Mouse (Mus musculus): ENCODE data around the gene Slc6a1. TPM values are rescaled to one million over a fixed set of nuclear protein-coding genes. Genes with fewer than 3 reads are reported as not detected.

Slc6a1 gene
- polyA plus RNA-seq, 1 experiment from 2014 or later, result 22.0 TPM

DNA sequence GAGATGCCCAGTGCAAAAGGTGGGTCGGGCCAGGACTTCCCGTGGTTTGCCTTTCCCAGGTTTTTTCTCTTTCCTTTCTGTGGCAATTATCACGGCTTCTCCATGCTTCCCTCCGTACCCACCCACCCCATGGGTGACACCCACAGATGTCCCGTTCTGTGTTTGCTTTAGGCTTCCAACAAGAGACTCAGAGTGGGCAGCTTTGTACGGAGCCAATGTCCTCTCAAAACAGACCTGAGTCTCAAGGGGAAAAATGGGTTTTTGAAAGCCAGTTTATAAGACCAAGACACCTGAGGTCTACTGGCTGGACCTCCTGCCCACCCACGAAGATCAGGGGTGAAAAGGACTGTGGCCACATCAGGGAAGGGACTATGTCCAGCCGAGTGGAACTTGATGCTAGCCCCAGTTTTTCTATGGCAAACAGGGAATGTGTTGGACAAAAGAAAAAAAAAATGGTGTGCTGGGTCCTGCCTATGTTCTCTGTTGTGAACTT is 889 bp downstream of the Slc6a1 start:
- Histone ChIP-seq H3K36me3 (ENCODE audit: control insufficient read depth, insufficient read depth, low read length) (no peaks in the 10 kb centered on the region), H3K9me3 (ENCODE audit: control insufficient read depth, low read length) (no peaks in the 10 kb centered on the region), H3K9ac (ENCODE audit: low read length) (peak overlapping the region; percentile 65), H3K27me3 (ENCODE audit: control insufficient read depth, insufficient read depth, low read length) (peaks cover 16% of the 10 kb centered on the region), H3K4me3 (ENCODE audit: low read depth, low read length) (peak overlapping the region; percentile 44), H3K27ac (ENCODE audit: low read depth, low read length) (no peak overlapping the region), H3K4me2 (ENCODE audit: low read depth, low read length, severe bottlenecking) (peak overlapping the region; percentile 64), H3K4me1 (replicated peaks; ENCODE audit: control insufficient read depth, insufficient read depth, low read length) (peaks cover 7% of the 10 kb centered on the region; the same call in 1 of the 2 replicates)
- DNase-seq (ENCODE audit: low spot score), result no peak
- 10% methylated on average over 8 of the region's 8 CpGs for WGBS
- no peak for ATAC-seq (replicated peaks; ENCODE audit: low FRiP score)

DNA sequence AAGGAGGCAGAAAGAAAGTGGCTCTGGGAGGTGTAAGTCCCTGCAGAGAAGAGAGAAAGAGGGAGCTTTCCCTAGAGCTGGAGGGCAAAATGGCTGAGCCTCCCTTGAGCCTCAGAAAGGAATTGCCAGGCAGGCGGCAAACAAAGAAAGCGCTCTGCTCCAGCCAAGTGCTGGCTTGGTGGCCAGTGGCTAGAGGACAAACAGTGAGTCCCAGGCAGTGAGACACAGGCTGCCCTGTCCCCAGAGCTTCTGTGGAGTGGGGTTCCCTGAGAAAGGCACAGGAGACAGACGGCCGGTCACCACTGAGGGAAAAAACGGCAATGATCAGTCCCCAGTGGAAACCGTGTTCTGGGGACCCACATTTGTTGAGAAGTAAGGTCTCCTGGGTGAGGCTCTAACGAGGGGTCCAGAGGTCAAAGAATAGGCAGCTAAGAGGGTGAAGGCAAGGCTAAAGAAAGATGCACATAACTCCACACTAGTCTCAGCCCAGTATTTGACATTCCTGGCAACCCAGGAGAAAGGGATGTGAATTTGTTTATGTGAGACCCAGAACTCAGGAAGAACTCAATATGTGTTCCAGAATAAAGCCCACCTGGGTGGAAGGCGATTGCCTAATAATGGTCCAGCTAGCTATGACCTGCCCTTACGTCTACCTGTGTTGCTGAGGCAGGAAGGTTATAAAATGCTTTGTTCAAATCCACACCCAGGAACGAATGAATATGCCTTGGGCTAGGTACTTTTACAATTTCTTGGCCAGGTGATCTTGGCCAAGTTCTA is 1.7 kb downstream of the Slc6a1 start:
- Histone ChIP-seq H3K4me3 (ENCODE audit: low read depth, low read length) (peak overlapping the region; percentile 44), H3K27ac (ENCODE audit: low read depth, low read length) (no peak overlapping the region), H3K9ac (ENCODE audit: low read length) (peak overlapping the region; percentile 65), H3K9me3 (ENCODE audit: control insufficient read depth, low read length) (no peaks in the 10 kb centered on the region), H3K27me3 (ENCODE audit: control insufficient read depth, insufficient read depth, low read length) (peaks cover 16% of the 10 kb centered on the region), H3K36me3 (ENCODE audit: control insufficient read depth, insufficient read depth, low read length) (no peaks in the 10 kb centered on the region), H3K4me2 (ENCODE audit: low read depth, low read length, severe bottlenecking) (peak overlapping the region; percentile 64; the same call in 1 of the 2 replicates), H3K4me1 (replicated peaks; ENCODE audit: control insufficient read depth, insufficient read depth, low read length) (peaks cover 7% of the 10 kb centered on the region; the same call in 1 of the 2 replicates)
- DNase-seq (ENCODE audit: low spot score) (no peak), ATAC-seq (replicated peaks; ENCODE audit: low FRiP score) (no peak)
- WGBS, result 38% methylated on average over 10 of the region's 10 CpGs

DNA sequence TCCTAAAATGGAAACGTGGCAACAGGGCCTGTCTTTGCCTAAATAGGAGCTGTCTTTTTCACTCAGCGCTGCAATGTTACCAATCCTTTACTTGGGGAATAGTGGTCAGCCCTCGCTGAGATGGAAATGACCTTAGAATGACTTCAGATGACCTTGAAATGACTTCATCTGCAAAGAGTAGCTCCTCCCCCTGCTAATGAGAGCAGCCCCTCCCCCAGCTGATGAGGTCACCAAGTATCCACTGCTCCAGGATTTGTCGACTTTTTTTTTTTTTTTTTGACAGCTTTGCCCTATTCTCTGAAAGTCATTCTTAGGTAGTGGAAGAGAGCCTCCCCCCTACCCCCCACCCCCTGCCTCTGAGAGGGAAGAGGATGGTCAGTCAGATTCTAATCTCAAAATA is 3.0 kb downstream of the Slc6a1 start:
- 49% methylated on average over 4 of the region's 4 CpGs for WGBS
- H3K4me1 ChIP-seq (replicated peaks; ENCODE audit: control insufficient read depth, insufficient read depth, low read length), result peaks cover 17% of the 10 kb centered on the region; the same call in 1 of the 2 replicates
- no peak overlapping the region for H3K4me3 ChIP-seq (ENCODE audit: low read depth, low read length)
- H3K9me3 ChIP-seq (ENCODE audit: control insufficient read depth, low read length), result no peaks in the 10 kb centered on the region
- H3K36me3 ChIP-seq (ENCODE audit: control insufficient read depth, insufficient read depth, low read length), result no peaks in the 10 kb centered on the region
- DNase-seq (ENCODE audit: low spot score), result no peak
- no peak overlapping the region for H3K27ac ChIP-seq (ENCODE audit: low read depth, low read length)
- peaks cover 16% of the 10 kb centered on the region for H3K27me3 ChIP-seq (ENCODE audit: control insufficient read depth, insufficient read depth, low read length)
- no peak overlapping the region for H3K9ac ChIP-seq (ENCODE audit: low read length)
- H3K4me2 ChIP-seq (ENCODE audit: low read depth, low read length, severe bottlenecking), result no peak overlapping the region
- ATAC-seq (replicated peaks; ENCODE audit: low FRiP score), result no peak

DNA sequence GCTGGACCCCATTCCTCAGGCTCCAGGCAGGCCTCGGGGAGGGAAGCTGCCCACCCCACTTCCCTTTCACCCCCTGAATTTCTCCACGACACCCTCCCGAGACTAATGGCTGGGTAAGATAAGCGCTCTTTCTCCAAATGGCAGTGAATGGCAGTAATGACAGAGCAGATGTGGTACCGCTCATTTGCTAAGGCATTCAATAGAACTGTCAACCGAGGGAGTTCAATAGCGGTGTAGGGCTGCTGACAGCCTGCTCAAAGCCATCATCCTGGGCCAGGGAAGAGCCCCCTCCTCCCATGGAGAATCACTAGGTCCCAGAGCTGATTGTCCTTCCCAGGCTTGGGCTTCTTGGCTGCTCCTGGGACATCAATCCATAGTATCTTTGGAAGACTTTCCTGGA is 6.7 kb downstream of the Slc6a1 start:
- peak overlapping the region; percentile 9; the same call in 1 of the 2 replicates for H3K9ac ChIP-seq (ENCODE audit: low read length)
- H3K4me3 ChIP-seq (ENCODE audit: low read depth, low read length), result no peak overlapping the region
- WGBS, result 31% methylated on average over 7 of the region's 7 CpGs
- peak; percentile 63; the same call in 1 of the 2 replicates for ATAC-seq (replicated peaks; ENCODE audit: low FRiP score)
- peak; percentile 57 for DNase-seq (ENCODE audit: low spot score)
- no peaks in the 10 kb centered on the region for H3K36me3 ChIP-seq (ENCODE audit: control insufficient read depth, insufficient read depth, low read length)
- H3K27ac ChIP-seq (ENCODE audit: low read depth, low read length), result peak overlapping the region; percentile 28; the same call in 1 of the 2 replicates
- no peaks in the 10 kb centered on the region for H3K9me3 ChIP-seq (ENCODE audit: control insufficient read depth, low read length)
- H3K27me3 ChIP-seq (ENCODE audit: control insufficient read depth, insufficient read depth, low read length), result no peaks in the 10 kb centered on the region; the same call in 1 of the 2 replicates
- peaks cover 22% of the 10 kb centered on the region; the same call in 1 of the 2 replicates for H3K4me1 ChIP-seq (replicated peaks; ENCODE audit: control insufficient read depth, insufficient read depth, low read length)
- H3K4me2 ChIP-seq (ENCODE audit: low read depth, low read length, severe bottlenecking), result no peak overlapping the region

DNA sequence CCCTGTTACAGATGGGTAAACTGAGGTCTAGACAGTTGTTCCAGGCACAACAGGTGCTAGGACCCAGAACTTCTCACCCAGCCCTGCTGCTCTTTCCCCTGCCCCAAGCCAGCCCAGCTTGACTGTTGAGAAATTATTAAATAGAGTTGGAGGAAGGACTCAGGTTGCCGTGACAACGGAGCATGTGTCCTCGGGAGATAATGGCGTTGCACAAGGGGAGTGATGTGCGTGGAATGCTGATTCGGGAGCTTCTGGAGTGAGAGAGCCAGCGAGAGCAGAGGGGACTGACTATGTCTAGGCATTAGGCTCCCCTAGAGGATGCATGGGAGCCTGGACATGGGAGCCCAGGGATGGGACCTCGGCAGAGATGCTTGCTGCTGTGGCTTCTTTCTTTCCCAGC is 7.7 kb downstream of the Slc6a1 start:
- Histone ChIP-seq H3K4me3 (ENCODE audit: low read depth, low read length) (no peak overlapping the region), H3K27me3 (ENCODE audit: control insufficient read depth, insufficient read depth, low read length) (no peaks in the 10 kb centered on the region), H3K9me3 (ENCODE audit: control insufficient read depth, low read length) (no peaks in the 10 kb centered on the region), H3K36me3 (ENCODE audit: control insufficient read depth, insufficient read depth, low read length) (no peaks in the 10 kb centered on the region), H3K9ac (ENCODE audit: low read length) (peak overlapping the region; percentile 31), H3K4me2 (ENCODE audit: low read depth, low read length, severe bottlenecking) (0 out of 2 replicates have a peak overlapping the region, but pooled peaks have one; percentile 12), H3K27ac (ENCODE audit: low read depth, low read length) (peak overlapping the region; percentile 33; the same call in 1 of the 2 replicates), H3K4me1 (replicated peaks; ENCODE audit: control insufficient read depth, insufficient read depth, low read length) (peaks cover 22% of the 10 kb centered on the region; the same call in 1 of the 2 replicates)
- DNase-seq (ENCODE audit: low spot score) (peak; percentile 83), ATAC-seq (replicated peaks; ENCODE audit: low FRiP score) (peak; percentile 81)
- WGBS, result 23% methylated on average over 8 of the region's 8 CpGs

DNA sequence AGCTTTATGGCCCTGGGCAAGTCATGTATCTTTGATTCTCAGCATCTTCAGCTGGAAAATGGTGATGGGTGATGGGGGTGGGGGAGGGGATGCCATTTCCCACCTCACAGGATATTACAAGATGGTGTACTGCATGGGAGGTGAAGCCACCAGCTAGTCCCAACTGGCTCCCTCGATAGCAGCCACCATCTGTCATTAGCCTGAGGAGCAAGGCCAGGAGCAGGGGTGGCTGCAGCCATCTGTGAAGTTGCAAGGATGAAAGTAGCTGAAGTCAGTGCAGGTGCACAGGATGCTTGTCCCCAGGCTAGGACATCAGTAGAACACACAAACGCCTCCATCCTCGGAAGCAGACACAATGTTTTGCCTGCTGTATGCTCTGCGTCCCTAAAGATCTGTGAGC is 8.5 kb downstream of the Slc6a1 start:
- Histone ChIP-seq H3K27me3 (ENCODE audit: control insufficient read depth, insufficient read depth, low read length) (no peaks in the 10 kb centered on the region), H3K27ac (ENCODE audit: low read depth, low read length) (peak overlapping the region; percentile 33; the same call in 1 of the 2 replicates), H3K36me3 (ENCODE audit: control insufficient read depth, insufficient read depth, low read length) (no peaks in the 10 kb centered on the region), H3K9me3 (ENCODE audit: control insufficient read depth, low read length) (no peaks in the 10 kb centered on the region), H3K4me1 (replicated peaks; ENCODE audit: control insufficient read depth, insufficient read depth, low read length) (peaks cover 22% of the 10 kb centered on the region; the same call in 1 of the 2 replicates), H3K4me3 (ENCODE audit: low read depth, low read length) (no peak overlapping the region), H3K4me2 (ENCODE audit: low read depth, low read length, severe bottlenecking) (no peak overlapping the region), H3K9ac (ENCODE audit: low read length) (peak overlapping the region; percentile 31; the same call in 1 of the 2 replicates)
- WGBS, result 74% methylated on average over 4 of the region's 4 CpGs
- ATAC-seq (replicated peaks; ENCODE audit: low FRiP score) (peak; percentile 32; the same call in 1 of the 2 replicates), DNase-seq (ENCODE audit: low spot score) (no peak)

DNA sequence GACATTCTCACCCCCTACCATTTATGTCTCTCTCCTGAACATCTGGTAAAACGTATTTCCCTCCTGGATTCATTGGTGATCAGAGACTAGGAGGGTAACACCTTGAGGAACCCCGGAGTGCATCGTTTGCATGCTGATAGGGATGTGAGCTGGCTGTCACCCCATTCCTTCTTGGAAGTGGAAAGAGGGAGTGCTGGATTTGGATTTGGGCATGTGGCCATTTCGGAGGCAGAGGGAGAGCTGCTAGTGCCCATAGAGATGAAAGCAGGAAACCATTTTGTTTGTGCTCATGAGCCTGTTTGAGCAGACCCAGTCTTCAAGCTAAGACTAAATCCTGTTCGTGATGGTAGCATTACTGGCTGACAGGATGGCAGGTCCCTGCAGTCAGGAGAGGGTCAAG is 9.0 kb downstream of the Slc6a1 start:
- H3K4me1 ChIP-seq (replicated peaks; ENCODE audit: control insufficient read depth, insufficient read depth, low read length), result peaks cover 22% of the 10 kb centered on the region; the same call in 1 of the 2 replicates
- WGBS, result 65% methylated on average over 5 of the region's 5 CpGs
- DNase-seq (ENCODE audit: low spot score), result no peak
- no peaks in the 10 kb centered on the region for H3K9me3 ChIP-seq (ENCODE audit: control insufficient read depth, low read length)
- no peak for ATAC-seq (replicated peaks; ENCODE audit: low FRiP score)
- H3K4me3 ChIP-seq (ENCODE audit: low read depth, low read length), result no peak overlapping the region
- H3K4me2 ChIP-seq (ENCODE audit: low read depth, low read length, severe bottlenecking), result no peak overlapping the region
- no peaks in the 10 kb centered on the region for H3K27me3 ChIP-seq (ENCODE audit: control insufficient read depth, insufficient read depth, low read length)
- no peak overlapping the region for H3K9ac ChIP-seq (ENCODE audit: low read length)
- H3K27ac ChIP-seq (ENCODE audit: low read depth, low read length), result no peak overlapping the region
- H3K36me3 ChIP-seq (ENCODE audit: control insufficient read depth, insufficient read depth, low read length), result no peaks in the 10 kb centered on the region

DNA sequence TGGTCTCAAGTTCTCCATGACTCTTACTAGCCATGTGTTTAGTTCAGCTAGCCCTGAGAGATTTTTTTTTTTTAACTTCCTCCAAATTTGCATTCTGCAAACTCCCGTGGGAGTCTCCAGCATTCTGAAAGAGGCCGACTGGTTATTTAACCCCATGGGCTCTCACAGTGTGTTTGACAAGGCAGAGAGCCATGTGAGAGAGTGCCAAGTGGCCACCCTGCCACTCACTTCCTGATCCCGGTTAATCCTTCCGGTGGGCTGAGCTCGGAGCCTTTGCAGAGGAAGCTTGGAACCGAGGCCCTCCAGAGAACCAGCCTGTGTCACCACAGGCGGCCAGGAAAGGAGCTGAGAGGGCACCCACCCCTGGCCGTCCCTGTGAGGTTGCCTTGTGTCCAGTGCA is 11.1 kb downstream of the Slc6a1 start:
- Histone ChIP-seq H3K9me3 (ENCODE audit: control insufficient read depth, low read length) (no peaks in the 10 kb centered on the region), H3K9ac (ENCODE audit: low read length) (no peak overlapping the region), H3K4me3 (ENCODE audit: low read depth, low read length) (no peak overlapping the region), H3K36me3 (ENCODE audit: control insufficient read depth, insufficient read depth, low read length) (no peaks in the 10 kb centered on the region), H3K4me1 (replicated peaks; ENCODE audit: control insufficient read depth, insufficient read depth, low read length) (peaks cover 33% of the 10 kb centered on the region), H3K27ac (ENCODE audit: low read depth, low read length) (no peak overlapping the region), H3K27me3 (ENCODE audit: control insufficient read depth, insufficient read depth, low read length) (no peaks in the 10 kb centered on the region), H3K4me2 (ENCODE audit: low read depth, low read length, severe bottlenecking) (no peak overlapping the region)
- DNase-seq (ENCODE audit: low spot score), result no peak
- 37% methylated on average over 8 of the region's 8 CpGs for WGBS
- no peak for ATAC-seq (replicated peaks; ENCODE audit: low FRiP score)
